Mouse (Mus musculus) CH12.LX (cell line): ENCODE results near the gene Trib3. TPM values are rescaled to one million over a fixed set of nuclear protein-coding genes. Genes with fewer than 3 reads are reported as not detected.

Experiments used
- DNase-seq: peaks from one replicate; pipeline ENCODE4 v3.0.0-alpha.2; 2013; ENCODE audit errors: extremely low read depth
- H3K27ac ChIP-seq: 2 replicates; pipeline ENCODE4 v1.5.1; 2012; ENCODE audit warnings: low read depth, mild to moderate bottlenecking, control low read depth, moderate library complexity; ENCODE audit not compliant: insufficient read depth
- H3K27me3 ChIP-seq: replicated peaks from 2 replicates; pipeline ENCODE3; 2012; ENCODE audit warnings: inconsistent platforms
- H3K36me3 ChIP-seq, 2 experiments: replicated peaks in 1 of 2; 2 replicates each; pipeline versions ENCODE3 to v1.6.1; 2012; ENCODE audit warnings: inconsistent platforms in 1 of 2, low read length in 1 of 2, mild to moderate bottlenecking in 1 of 2, mixed read lengths in 1 of 2, moderate library complexity in 1 of 2; ENCODE audit not compliant: control insufficient read depth in 1 of 2, insufficient read depth in 1 of 2
- H3K4me1 ChIP-seq, 2 experiments: 2 replicates each; pipeline ENCODE4 v1.6.1; 2012; ENCODE audit warnings: inconsistent platforms in 1 of 2, moderate library complexity in 1 of 2; ENCODE audit not compliant: insufficient read depth in 2 of 2, control insufficient read depth in 1 of 2
- H3K4me2 ChIP-seq: 2 replicates; pipeline ENCODE4 v1.6.1; 2012; ENCODE audit warnings: low read depth, mild to moderate bottlenecking, control low read depth; ENCODE audit not compliant: poor library complexity, insufficient read depth, severe bottlenecking
- H3K4me3 ChIP-seq, 3 experiments: fragments of 150-350 bp in 1 of 3; sonication (generic) in 1 of 3; replicated peaks in 1 of 3; 2 replicates each; pipeline versions ENCODE3 to v1.5.1; 2011 to 2012; ENCODE audit warnings: low read depth in 2 of 3, low read length in 2 of 3, mild to moderate bottlenecking in 2 of 3, moderate library complexity in 2 of 3, control low read depth in 1 of 3, improper control_type of control experiment in 1 of 3, inconsistent platforms in 1 of 3, mixed read lengths in 1 of 3; ENCODE audit not compliant: poor library complexity in 1 of 3
- H3K79me2 ChIP-seq: replicated peaks from 2 replicates; pipeline ENCODE4 v1.6.1; 2012; ENCODE audit warnings: mild to moderate bottlenecking, moderate library complexity; ENCODE audit not compliant: control insufficient read depth, poor library complexity, insufficient read depth, severe bottlenecking; ENCODE audit errors: extremely low read depth
- H3K9ac ChIP-seq: 2 replicates; pipeline ENCODE4 v1.6.1; 2012; ENCODE audit warnings: low read depth, mild to moderate bottlenecking, control low read depth, moderate library complexity; ENCODE audit not compliant: insufficient read depth
- H3K9me3 ChIP-seq: replicated peaks from 2 replicates; pipeline ENCODE3; 2012; ENCODE audit warnings: low read length, inconsistent platforms, mixed read lengths
- CHD1 ChIP-seq: IDR thresholded peaks from 2 replicates; pipeline ENCODE4 v1.6.1; 2012; ENCODE audit warnings: low read depth, low read length, improper control_type of control experiment, inconsistent platforms
- CHD2 ChIP-seq: IDR thresholded peaks from 2 replicates; pipeline ENCODE4 v1.6.1; 2011; ENCODE audit warnings: low read length, improper control_type of control experiment
- CTCF ChIP-seq, 2 experiments: IDR thresholded peaks in 1 of 2; conservative IDR thresholded peaks in 1 of 2; 2 replicates each; pipeline ENCODE4 v1.5.1; 2011 to 2012; ENCODE audit warnings: low read depth in 2 of 2, low read length in 2 of 2, improper control_type of control experiment in 1 of 2, inconsistent platforms in 1 of 2, mild to moderate bottlenecking in 1 of 2, moderate library complexity in 1 of 2
- ELF1 ChIP-seq: IDR thresholded peaks from 2 replicates; pipeline ENCODE4 v1.6.1; 2014; ENCODE audit warnings: low read depth, mild to moderate bottlenecking, inconsistent platforms, low read length, improper control_type of control experiment
- ETS1 ChIP-seq: conservative IDR thresholded peaks from 2 replicates; pipeline ENCODE4 v1.6.1; 2012; ENCODE audit warnings: low read depth, mild to moderate bottlenecking, inconsistent platforms, low read length, improper control_type of control experiment, moderate library complexity
- GABPA ChIP-seq: IDR thresholded peaks from 2 replicates; pipeline ENCODE4 v1.6.1; 2012; ENCODE audit warnings: low read depth, low read length, improper control_type of control experiment, inconsistent platforms; ENCODE audit not compliant: insufficient replicate concordance
- HCFC1 ChIP-seq: IDR thresholded peaks from 2 replicates; pipeline ENCODE4 v1.6.1; 2012; ENCODE audit warnings: low read depth, mild to moderate bottlenecking, inconsistent platforms, low read length, improper control_type of control experiment
- JUN ChIP-seq: IDR thresholded peaks from 2 replicates; pipeline ENCODE4 v1.6.1; 2011; ENCODE audit warnings: low read depth, mild to moderate bottlenecking, low read length, improper control_type of control experiment, moderate library complexity; ENCODE audit not compliant: insufficient read depth
- KAT2A ChIP-seq: IDR thresholded peaks from 2 replicates; pipeline ENCODE4 v1.6.1; 2012; ENCODE audit warnings: low read length, improper control_type of control experiment, inconsistent platforms; ENCODE audit not compliant: insufficient replicate concordance
- MAFK ChIP-seq: IDR thresholded peaks from 2 replicates; pipeline ENCODE4 v1.6.1; 2011; ENCODE audit warnings: low read length, improper control_type of control experiment; ENCODE audit not compliant: insufficient replicate concordance
- MAX ChIP-seq: IDR thresholded peaks from 2 replicates; pipeline ENCODE4 v1.6.1; 2011; ENCODE audit warnings: low read length, improper control_type of control experiment
- MAZ ChIP-seq: IDR thresholded peaks from 2 replicates; pipeline ENCODE4 v1.6.1; 2012; ENCODE audit warnings: low read depth, mild to moderate bottlenecking, inconsistent platforms, low read length, improper control_type of control experiment, moderate library complexity
- MYC ChIP-seq: IDR thresholded peaks from 2 replicates; pipeline ENCODE4 v1.6.1; 2011; ENCODE audit warnings: low read depth, mild to moderate bottlenecking, improper control_type of control experiment, low read length
- NELFE ChIP-seq: IDR thresholded peaks from 2 replicates; pipeline ENCODE4 v1.6.1; 2011; ENCODE audit warnings: low read depth, low read length, improper control_type of control experiment
- NRF1 ChIP-seq: IDR thresholded peaks from 2 replicates; pipeline ENCODE4 v1.6.1; 2014; ENCODE audit warnings: low read depth, mild to moderate bottlenecking, inconsistent platforms, low read length, improper control_type of control experiment, moderate library complexity
- PAX5 ChIP-seq: IDR thresholded peaks from 2 replicates; pipeline ENCODE4 v1.6.1; 2012; ENCODE audit warnings: low read length, inconsistent platforms, mixed read lengths
- RAD21 ChIP-seq: IDR thresholded peaks from 2 replicates; pipeline ENCODE4 v1.6.1; 2011; ENCODE audit warnings: low read depth, mild to moderate bottlenecking, low read length, improper control_type of control experiment, moderate library complexity
- SIN3A ChIP-seq: IDR thresholded peaks from 2 replicates; pipeline ENCODE4 v1.6.1; 2012; ENCODE audit warnings: low read length, improper control_type of control experiment, inconsistent platforms
- SMC3 ChIP-seq: IDR thresholded peaks from 2 replicates; pipeline ENCODE4 v1.6.1; 2011; ENCODE audit warnings: low read depth, low read length, improper control_type of control experiment
- TBP ChIP-seq: conservative IDR thresholded peaks from 2 replicates; pipeline ENCODE4 v1.6.1; 2011; ENCODE audit warnings: low read depth, low read length, improper control_type of control experiment
- USF1 ChIP-seq: IDR thresholded peaks from 2 replicates; pipeline ENCODE4 v1.6.1; 2014; ENCODE audit warnings: low read depth, mild to moderate bottlenecking, inconsistent platforms, low read length, improper control_type of control experiment
- USF2 ChIP-seq: conservative IDR thresholded peaks from 2 replicates; pipeline ENCODE4 v1.6.1; 2011; ENCODE audit warnings: low read depth, low read length, improper control_type of control experiment
- dilution Hi-C: fragments of 300-500 bp; cut with MboI; formaldehyde crosslinking; loops from 2 replicates; pipeline ENCODE4 v1.14.3; 2020; ENCODE audit warnings: low sequenced_read_pairs; ENCODE audit not compliant: extremely low pct_unique_long_range_greater_than_20kb, extremely low pct_ligation_motif_present
- in situ Hi-C: fragments of 300-500 bp; cut with MboI; formaldehyde crosslinking; loops from 3 replicates; pipeline ENCODE4 v1.14.3; 2019; ENCODE audit warnings: low sequenced_read_pairs, low pct_ligation_motif_present, low pct_unique_long_range_greater_than_20kb, mixed read lengths
- polyA plus RNA-seq: library from polyadenylated mRNA; unstranded; fragments of >175 nt; gene quantifications from 2 replicates; pipeline ENCODE4 v1.2.1, GENCODE M21; 2012; ENCODE audit warnings: low read depth; ENCODE audit not compliant: insufficient read length
- total RNA-seq, 2 experiments: library from RNA; depleted of rRNA; stranded (reverse); fragments of 300-350 nt in 1 of 2; fragments of >200 nt in 1 of 2; gene quantifications; 2 replicates each; pipeline ENCODE4 v1.2.3; 2012 to 2014

The Trib3 gene
- total and polyA plus RNA-seq, 3 experiments = 25.1 to 56.9 (median 30.0) TPM

- Histone ChIP-seq H3K79me2 (no peaks in the 10 kb centered on the region), H3K9me3 (peaks cover 27% of the 10 kb centered on the region), H3K4me1 (peaks cover 0 to 2% of the 10 kb centered on the region in 2 experiments; a peak in 1 of 4 replicates), H3K4me3 (no peak overlapping the region), H3K4me2 (no peak overlapping the region), H3K36me3 (no peaks in the 10 kb centered on the region), H3K27me3 (peaks cover 10% of the 10 kb centered on the region), H3K9ac (no peak overlapping the region), H3K27ac (no peak overlapping the region)
- dilution Hi-C loops = no loop called here
- in situ Hi-C loops = no loop called here
- DNase-seq = no peak
- TF ChIP-seq CTCF (conservative IDR thresholded peaks at IDR 0.05 in 1 of 2, IDR thresholded peaks at IDR 0.05 in 1 of 2; ENCODE audit: low read depth in 2 of 2, low read length in 2 of 2) (no peak), SMC3 (no peak), JUN (no peak), MAFK (no peak), MAX (no peak), ELF1 (no peak), ETS1 (no peak), SIN3A (no peak), MYC (no peak)
These were observed 49.6 kb upstream of the Trib3 start for GRCm38 (mm10) chr2:152393225-152394017.

- Histone ChIP-seq H3K9ac (no peak overlapping the region), H3K9me3 (peaks cover 22% of the 10 kb centered on the region), H3K4me2 (no peak overlapping the region), H3K27me3 (peaks cover 12% of the 10 kb centered on the region), H3K4me3 (no peak overlapping the region), H3K36me3 (no peaks in the 10 kb centered on the region), H3K27ac (no peak overlapping the region), H3K4me1 (peaks cover 0 to 2% of the 10 kb centered on the region in 2 experiments; a peak in 1 of 4 replicates), H3K79me2 (no peaks in the 10 kb centered on the region)
- dilution Hi-C loops (no loop called here), in situ Hi-C loops (no loop called here)
- no peak for TF ChIP-seq TBP
- no peak for TF ChIP-seq CHD1
- TF ChIP-seq NELFE = no peak
- no peak for TF ChIP-seq USF2
- TF ChIP-seq NRF1 = no peak
- no peak for TF ChIP-seq HCFC1
- peak; percentile 60 for TF ChIP-seq SMC3
- TF ChIP-seq CTCF (conservative IDR thresholded peaks at IDR 0.05 in 1 of 2, IDR thresholded peaks at IDR 0.05 in 1 of 2; ENCODE audit: low read depth in 2 of 2, low read length in 2 of 2) = peak; percentile 36 to 88; a peak in 3 of 4 replicates
- no peak for TF ChIP-seq MAZ
- TF ChIP-seq JUN = no peak
- TF ChIP-seq RAD21 = peak; percentile 83
- TF ChIP-seq GABPA = no peak
- no peak for TF ChIP-seq ETS1
- no peak for TF ChIP-seq CHD2
- TF ChIP-seq KAT2A = no peak
- TF ChIP-seq MAFK = no peak
- TF ChIP-seq PAX5 = no peak
- TF ChIP-seq USF1 = no peak
- DNase-seq = peak; percentile 38
These were observed 49.0 kb upstream of the Trib3 start for GRCm38 (mm10) chr2:152392786-152393185.
